Mouse (Mus musculus) mouse trophoblast stem cell (cell line): Measurements from ENCODE around the gene Apobec2.

Experiments
- in situ Hi-C, 2 experiments: fragments of 300-500 bp; cut with MseI, MboI; formaldehyde crosslinking; loops; 2 replicates in 1 of 2; 3 replicates in 1 of 2; pipeline ENCODE4 v1.15.1; 2025

Apobec2 gene

GRCm38 (mm10) chr17:48437421-48437911 lies 4.7 kb upstream of the Apobec2 start:
- in situ Hi-C loops: no loop called here

- in situ Hi-C loops: no loop called here
Measured at GRCm38 (mm10) chr17:48436487-48436886, 3.8 kb upstream of the Apobec2 start.

DNA sequence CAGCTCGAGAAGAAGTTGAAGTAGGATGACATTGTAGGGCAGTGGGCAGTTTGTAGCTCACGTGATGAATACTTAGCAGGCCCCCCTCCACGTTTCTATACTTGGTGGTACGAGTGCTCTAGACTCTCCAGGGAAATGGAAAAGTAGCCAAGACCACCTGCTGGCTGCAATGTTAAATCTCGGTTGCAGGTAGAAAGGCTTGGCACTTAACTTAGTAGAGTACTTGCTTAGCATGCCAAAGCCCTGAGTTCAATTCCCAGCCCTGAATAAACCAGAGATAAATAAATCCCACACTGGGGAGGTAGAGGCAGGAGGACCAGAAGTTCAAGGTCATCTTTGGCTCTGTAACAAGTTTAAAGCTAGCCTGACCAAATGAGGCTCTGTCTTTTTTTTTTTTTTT lies 1.7 kb upstream of the Apobec2 start:
- in situ Hi-C loops: no loop called here

GRCm38 (mm10) chr17:48433689-48434330 lies 1.1 kb upstream of the Apobec2 start:
- in situ Hi-C loops: no loop called here

DNA sequence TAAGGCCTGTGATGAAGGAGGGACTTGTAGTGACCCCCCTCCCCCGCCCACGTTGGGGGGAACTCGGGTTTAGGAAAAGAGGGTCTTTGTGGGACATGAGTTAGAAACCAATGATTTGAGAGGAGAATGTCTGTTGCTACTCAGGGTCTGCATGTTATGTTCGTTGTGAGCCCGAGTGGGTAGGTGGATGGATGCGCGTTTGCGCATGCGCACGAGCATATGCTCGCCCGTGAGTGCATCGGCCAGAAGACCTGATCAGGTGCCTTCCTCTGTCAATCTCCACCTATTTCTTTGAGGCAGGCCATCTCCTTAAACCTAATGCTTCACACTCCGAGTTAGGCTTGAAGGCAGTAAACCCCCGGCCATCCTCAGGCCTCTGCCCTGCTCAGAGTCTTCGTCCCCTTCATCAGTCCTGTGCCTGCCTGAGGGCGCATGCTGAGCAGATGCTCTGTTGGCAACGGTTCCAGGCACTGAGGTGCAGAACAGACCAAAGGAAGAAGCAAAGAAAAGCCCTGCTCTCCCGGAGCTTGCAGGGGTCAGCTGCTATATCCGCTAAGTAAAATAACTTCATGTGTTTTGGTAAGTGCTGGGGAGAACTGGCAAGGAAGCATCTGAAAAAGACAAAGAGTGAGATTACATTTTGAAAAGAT lies 401 bp upstream of the Apobec2 start:
- in situ Hi-C loops: no loop called here

GRCm38 (mm10) chr17:48431054-48431453 lies 1.7 kb downstream of the Apobec2 start:
- in situ Hi-C loops: no loop called here

- in situ Hi-C loops: no loop called here
Measured at GRCm38 (mm10) chr17:48430394-48430793, 2.3 kb downstream of the Apobec2 start.

- in situ Hi-C loops: no loop called here
Measured at GRCm38 (mm10) chr17:48427852-48428530, 4.7 kb downstream of the Apobec2 start.

GRCm38 (mm10) chr17:48426991-48427750 lies 5.6 kb downstream of the Apobec2 start:
- in situ Hi-C loops: no loop called here

DNA sequence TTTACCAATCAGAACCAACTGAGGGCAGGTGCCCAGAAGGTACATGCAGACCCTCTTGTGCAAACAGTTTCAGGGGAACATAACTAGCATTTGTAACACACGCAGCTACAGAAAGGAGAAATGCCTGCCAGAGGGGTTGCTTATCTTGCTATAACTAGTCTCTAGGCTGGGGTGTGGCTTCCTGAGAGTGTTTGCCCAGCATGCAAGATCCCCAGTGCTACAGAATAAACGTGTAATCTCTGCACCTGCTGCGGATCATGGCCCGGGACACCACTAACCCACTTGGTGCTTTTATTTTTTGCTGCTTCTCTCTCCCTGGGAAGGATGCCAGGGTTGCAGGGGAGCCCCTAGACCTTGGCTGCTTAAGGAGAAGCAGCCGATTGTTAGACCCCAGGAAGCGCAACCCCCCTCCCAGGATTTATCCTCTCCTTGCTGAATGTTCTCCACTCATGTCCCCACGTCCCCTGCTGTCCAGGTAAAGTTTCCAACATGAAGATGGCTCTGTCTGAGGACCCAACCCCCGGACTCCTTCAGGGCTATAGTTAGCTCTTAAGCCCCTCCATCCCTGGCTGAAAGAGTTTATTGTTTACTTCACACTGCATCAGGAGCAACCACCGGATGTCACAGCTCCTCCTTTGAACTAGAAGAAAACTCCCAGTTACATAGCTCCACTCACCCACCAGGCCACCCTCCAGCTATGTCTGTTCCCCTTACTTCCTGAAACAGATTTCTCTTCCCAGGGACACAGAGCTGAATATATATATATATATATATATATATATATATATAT lies 6.7 kb downstream of the Apobec2 start:
- in situ Hi-C loops: no loop called here

GRCm38 (mm10) chr17:48424237-48424636 lies 8.5 kb downstream of the Apobec2 start:
- in situ Hi-C loops: no loop called here

- in situ Hi-C loops: no loop called here
Measured at GRCm38 (mm10) chr17:48419571-48419970, 13.2 kb downstream of the Apobec2 start.

DNA sequence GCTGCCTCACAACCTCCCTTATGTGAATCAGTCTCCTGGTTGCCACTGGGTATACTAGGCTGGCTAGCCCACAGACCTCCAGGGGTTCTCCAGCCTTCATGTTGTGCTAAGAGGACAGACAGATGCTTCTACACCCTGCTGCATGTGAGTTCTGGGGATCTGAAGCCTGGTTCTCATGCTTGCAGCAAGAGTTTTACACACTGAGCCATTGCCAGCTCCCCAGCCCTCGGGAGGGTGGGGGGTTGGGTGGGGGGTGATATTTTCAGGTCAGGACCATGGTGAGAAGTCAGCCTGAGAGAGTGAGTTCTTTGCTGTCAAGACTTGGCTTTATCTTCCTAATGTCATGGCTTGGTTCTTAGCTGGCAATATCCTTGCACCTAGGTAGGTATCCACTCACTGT lies 13.9 kb downstream of the Apobec2 start:
- in situ Hi-C loops: no loop called here

DNA sequence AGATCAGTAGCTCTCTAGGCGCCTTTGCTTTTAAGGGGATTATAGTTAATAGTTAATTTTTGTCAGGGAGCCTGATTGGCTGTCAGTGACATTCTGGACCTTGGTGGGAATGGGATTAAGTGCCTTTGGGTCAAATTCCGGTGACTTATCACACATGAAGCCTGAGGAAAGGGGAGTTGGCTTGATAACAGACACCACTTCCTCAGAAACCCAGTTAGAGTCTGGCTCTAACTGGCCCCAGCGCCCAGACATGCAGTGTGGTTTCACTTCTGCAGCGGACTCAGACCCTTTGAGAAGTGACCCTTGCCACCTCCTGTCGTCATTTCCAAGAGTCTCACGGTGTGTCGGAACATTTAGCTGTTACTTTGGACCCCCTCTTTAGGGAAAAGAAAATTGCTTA lies 14.6 kb downstream of the Apobec2 start:
- in situ Hi-C loops: no loop called here

GRCm38 (mm10) chr17:48417521-48417920 lies 15.2 kb downstream of the Apobec2 start:
- in situ Hi-C loops: no loop called here

- in situ Hi-C loops: no loop called here
Measured at GRCm38 (mm10) chr17:48416425-48417195, 16.1 kb downstream of the Apobec2 start.

GRCm38 (mm10) chr17:48416011-48416410 lies 16.7 kb downstream of the Apobec2 start:
- in situ Hi-C loops: no loop called here

DNA sequence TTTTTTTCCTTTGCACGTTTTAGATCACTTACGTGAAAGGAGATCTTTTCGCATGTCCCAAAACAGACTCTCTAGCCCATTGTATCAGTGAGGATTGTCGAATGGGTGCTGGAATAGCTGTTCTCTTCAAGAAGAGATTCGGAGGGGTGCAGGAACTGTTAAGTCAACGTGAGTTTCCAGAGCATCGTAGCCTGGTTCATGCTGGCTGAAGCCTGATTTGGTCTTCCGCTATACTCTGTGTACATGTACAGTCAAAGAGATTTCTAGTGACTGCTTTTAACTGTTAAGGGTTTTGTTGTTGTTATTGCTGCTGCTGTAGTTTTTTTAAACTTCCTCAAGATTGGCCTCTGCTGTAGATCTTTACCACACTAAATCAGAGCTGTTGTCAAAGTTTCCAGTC lies 21.5 kb downstream of the Apobec2 start:
- in situ Hi-C loops: no loop called here

DNA sequence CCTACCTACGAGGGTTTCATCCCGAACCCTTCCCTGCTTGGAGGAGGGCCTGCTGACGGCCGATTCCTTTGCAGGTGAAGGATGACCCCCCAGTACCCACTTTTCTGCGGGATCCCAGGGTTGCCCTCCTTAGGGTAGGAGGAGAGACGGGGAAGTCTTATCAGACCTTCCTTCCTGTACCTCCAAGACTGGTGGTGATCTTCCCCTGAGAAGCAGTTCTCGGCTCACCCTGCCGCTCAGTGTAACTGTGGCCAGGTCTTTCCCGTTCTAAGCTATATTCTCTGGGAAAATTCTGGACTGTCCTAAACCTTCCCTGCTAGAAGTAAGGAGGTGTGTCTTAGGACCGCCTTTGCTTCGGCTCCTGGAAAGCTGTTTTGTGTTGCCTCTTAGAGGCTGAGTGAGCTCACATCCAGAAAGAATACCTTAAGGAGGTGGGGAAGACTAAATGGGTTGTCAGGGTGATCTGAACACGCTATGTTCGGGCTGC lies 22.4 kb downstream of the Apobec2 start:
- in situ Hi-C loops: no loop called here
